Mouse (Mus musculus) heart, postnatal 36 days (tissue): ENCODE measurements around the gene Il5. TPM values are rescaled to one million over a fixed set of nuclear protein-coding genes. Genes with fewer than 3 reads are reported as not detected.
A peak's percentile ranks its signal among the peaks of the same experiment; 100 is the strongest.

Experiments used
- DNase-seq, 2 experiments: peaks; one replicate each; pipeline ENCODE4 v3.0.0; 2021 to 2022
- intact Hi-C: fragments of 180-260 bp; cut with DNase I; formaldehyde crosslinking; loops from one replicate; pipeline ENCODE4 v1.15.1; 2025
- total RNA-seq, 2 experiments: library from RNA; stranded (reverse); gene quantifications; 2 replicates each; pipeline ENCODE4 v1.2.3; 2021

Il5 gene
- not detected for total RNA-seq

DNA sequence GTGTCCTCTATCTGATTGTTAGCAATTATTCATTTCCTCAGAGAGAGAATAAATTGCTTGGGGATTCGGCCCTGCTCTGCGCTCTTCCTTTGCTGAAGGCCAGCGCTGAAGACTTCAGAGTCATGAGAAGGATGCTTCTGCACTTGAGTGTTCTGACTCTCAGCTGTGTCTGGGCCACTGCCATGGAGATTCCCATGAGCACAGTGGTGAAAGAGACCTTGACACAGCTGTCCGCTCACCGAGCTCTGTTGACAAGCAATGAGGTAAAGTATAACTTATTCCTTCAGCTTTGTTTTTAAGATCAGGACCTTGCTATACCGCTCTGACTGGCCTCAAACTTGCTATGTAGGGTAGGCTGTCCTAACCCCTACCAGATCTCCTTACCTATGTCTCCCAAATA lies at the start of gene Il5:
TSS of gene Il5 (plus strand) at position 80 of the 400 bp plus-strand sequence.
- intact Hi-C loops = no loop called here
- DNase-seq = no peak

DNA sequence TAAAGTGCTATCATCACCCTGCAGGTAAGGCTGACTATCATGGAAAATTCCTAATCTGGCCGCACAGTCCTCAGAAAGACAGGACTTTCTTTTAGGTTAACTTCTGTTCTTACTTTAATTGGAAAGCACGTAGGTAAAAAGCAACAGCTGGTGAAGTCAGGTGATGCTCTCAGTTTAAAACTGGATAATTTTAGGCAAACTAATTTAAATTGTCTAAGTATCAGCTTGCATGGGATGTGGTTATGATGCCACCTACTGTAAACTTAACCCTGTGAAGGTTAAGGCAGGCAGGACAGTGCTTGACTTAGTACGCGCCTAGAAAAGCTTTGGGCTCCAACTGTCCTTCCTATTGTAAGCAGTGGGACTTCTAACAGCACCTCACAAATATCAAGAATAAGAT lies 49.2 kb upstream of the Il5 start:
- DNase-seq = no peak
- intact Hi-C loops = no loop called here

DNA sequence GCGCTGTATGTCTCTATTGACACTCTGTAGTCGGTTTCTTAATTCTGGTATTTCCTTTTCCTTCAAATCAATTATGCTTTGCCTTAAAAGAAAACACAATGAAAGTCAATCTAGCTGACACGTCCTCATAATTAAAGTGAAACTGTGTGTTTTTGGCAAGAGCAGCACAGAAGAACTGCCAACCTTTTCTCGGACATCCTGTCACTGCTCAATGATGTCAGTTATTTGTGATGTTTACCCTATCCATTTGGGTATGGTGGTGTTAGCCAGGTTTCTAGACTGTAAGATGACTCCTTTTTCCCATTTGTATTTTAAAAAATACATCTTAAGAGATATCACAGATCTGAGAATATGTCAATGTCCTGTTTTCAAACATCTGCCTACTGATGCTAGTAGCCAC lies 40.5 kb upstream of the Il5 start:
- intact Hi-C loops = no loop called here
- no peak for DNase-seq

DNA sequence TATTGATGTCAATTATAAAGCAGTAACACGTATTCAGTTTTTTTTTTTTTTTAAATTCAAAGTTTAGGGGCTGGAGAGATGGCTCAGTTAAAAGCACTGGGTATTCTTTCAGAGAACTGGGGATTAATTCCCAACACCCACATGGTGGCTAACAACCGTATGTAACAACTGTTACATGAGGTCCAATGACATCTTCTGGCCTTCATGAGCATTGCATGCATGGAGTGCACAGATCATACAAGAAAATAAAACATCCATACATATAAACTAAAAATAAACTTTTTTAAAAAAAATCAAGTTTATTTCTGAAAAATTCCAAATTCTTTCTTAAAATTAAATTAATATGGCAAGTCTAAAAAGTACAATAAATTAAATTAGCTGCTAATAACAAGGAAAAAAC lies 38.9 kb upstream of the Il5 start:
- no peak for DNase-seq
- intact Hi-C loops = no loop called here

DNA sequence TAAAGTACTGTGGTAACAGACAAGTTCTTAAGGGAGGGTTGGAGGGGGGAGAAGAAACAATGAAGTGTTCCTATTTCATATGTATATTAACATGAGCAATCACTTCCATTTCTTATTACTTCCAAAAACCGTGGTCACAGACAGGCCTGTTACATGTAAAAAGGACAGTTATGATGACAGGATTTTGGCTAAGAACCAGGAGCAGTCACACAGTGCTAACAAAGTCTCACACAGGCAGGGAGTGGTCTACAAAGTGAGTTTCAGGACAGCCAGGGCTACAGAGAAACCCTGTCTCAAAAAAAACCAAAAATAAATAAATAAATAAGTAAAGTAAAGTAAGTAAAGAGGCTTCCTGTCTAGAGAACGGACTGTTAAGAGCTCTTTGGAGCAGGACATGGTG lies 38.4 kb upstream of the Il5 start:
- DNase-seq = no peak
- intact Hi-C loops = no loop called here

DNA sequence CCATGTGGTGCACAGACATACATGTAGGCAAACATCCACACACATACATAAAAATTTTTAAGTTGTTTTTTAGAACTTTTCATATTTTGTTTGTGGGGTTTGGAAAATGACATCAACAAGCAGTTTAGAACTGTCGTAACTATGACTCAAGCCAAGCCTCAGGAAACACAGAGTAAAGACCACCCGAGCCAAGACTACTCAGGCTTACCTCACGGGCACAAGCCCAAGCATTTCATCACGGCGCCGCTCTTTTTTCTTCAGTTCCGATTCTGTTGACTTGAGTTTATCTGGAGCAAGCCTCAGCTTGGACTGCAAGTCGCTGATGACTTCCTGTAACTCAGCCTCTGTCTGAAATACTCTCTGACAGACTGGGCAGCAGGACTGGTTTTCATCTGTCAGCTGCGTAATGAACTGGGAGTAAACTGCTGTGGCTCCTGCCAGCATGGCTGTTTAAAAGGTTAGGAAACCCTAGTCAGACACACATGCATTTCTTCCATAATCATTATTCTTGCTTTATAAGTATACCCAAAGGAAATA lies 37.5 kb upstream of the Il5 start:
- DNase-seq = peak; percentile 15 to 22
- intact Hi-C loops = no loop called here

DNA sequence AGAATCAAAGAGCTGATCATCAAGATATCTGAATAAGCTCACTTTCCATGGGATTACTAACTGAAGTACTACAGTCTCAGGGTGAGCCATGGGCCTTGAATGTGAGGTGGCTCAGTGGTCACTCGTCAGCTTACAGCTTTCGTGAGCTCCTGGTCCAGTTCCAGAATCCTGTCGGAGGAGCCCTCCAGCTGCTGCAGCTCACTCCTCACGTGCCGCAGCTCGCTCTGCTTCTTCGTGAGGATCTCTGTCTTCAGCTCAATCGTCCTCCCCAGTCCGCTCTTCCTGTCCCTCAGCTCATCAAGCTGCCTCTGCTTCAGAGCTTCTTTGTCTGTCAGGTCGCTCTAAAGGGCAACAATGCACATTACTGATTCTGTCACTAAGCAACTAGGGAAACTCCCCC lies 28.6 kb upstream of the Il5 start:
- intact Hi-C loops = no loop called here
- DNase-seq = no peak

DNA sequence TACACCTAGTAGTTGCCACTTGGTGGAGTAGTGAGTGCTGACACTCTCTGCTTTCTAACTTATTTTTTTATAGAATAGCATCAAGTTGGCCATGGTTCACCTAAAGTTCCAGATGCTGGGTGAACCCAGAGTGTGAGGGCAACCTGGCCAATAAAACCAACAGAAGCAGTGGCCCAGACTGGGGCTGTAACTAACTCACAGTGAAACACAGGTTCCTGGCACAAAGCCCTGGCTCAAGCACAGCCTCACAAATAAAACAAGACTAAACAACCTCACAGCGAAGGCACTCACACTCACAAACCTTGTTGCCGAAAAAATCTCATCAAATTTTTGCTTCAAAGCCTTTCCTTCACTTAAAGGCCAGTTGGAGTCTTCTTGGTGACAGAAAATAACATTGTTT lies 22.1 kb upstream of the Il5 start:
- intact Hi-C loops = no loop called here
- no peak for DNase-seq

DNA sequence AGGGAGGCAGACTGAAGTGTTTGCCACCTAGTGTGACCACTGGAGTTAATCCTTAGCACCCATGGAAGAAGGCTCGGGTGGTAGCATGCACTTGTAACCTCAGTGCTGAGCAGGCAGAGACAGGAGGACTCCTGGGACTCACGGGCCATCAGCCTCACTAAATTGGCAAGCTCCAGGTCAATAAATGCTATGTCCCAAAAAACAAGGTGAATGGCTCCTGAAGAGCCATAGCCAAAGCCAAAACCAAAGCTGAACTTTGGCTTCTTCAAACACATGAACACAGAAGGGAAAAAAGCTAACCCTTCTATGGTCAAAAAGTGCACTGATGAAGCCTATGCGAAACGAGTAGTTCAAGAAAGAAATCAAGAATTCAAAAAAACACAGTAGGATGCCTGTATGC lies 21.2 kb upstream of the Il5 start:
- no peak for DNase-seq
- intact Hi-C loops = no loop called here

DNA sequence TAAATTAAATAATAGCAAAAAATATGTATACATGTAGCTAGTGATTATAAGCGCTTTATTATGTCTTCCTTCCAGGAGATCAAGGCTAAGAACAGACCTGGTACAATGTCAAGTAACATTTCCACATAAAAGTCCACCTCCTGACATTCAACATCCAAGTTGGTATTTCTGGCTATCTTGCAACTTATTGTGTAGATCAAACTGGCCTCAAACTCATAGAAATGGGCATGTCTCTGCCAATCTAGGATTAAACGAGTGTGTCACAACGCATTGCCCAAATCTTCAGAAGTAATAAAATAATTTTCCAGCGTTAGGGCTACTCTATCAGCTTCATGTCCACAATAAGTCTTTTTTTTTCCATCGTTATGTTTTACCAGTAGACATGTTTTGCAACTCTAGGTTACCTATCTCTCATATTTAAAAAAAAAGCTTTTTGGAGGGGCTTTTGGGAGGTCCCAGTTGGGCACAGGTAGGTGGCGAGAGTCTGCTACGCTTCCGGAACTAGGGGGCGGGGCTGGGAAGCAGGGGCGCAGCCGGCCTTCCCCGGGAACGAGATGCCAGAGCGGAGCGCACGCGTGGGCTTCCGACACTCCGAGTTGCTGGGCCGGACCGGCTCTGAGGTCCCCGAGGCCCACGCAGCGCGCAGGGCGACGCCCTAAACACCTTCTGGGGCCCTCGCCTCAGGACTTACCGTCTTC lies 14.2 kb upstream of the Il5 start:
- intact Hi-C loops = no loop called here
- DNase-seq = peak in 1 of 2 experiments; percentile 28

DNA sequence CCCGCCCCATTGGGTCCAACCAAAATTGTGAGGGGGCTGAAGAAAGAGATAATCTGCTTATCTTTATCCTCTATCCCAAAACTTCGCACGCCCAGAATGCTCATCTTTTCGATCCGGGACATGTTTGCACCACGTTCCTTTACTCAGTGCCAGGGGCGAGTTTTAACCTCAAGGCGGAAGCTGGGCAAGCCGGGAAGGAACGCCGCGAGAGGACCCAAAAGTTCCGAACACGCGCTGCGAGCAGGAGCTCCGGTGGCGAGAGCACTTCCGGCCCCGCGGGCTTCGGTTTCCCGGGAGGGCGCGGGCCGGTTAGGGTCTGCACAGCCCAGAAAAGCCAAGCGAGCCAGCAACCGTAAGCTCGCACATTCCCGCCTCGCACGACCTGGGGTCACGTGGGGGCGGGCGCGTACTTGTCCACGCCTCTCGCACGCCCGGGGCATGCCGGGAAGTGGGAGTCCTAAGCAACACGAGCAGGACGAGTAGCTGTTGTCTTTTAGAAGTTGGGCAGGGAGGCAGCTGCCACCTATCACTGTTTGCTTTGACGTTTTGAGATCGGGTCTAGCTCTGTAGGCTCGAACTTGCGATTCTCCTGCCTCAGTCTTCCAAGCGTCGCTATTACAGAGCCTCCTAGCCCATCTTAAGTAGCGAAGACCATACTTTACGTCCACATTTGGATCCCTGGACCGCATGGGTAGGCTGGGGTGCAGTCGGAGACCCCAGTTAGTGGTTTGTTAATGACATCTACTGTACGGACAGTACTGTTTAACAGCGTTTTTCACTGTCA lies 13.5 kb upstream of the Il5 start, which contains the start of gene Rad50:
TSS of gene Rad50 (minus strand) at position 386 of the 784 bp plus-strand sequence.
- peak; percentile 90 to 91 for DNase-seq
- intact Hi-C loops = no loop called here

DNA sequence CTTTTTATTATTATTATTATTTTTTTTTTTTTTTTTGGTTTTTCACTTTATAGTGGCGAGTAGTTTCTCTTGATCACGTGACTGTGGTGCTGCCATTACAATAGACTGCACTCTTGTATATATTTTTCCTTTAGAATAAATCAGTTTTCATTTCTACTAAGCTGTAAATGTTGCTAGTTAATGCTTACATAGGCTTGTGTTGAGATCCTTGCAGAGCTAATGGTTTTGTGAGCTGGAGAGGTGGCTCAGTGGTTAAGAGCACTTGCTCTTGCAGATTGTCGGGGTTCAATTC lies 12.9 kb upstream of the Il5 start:
- no peak for DNase-seq
- intact Hi-C loops = no loop called here

DNA sequence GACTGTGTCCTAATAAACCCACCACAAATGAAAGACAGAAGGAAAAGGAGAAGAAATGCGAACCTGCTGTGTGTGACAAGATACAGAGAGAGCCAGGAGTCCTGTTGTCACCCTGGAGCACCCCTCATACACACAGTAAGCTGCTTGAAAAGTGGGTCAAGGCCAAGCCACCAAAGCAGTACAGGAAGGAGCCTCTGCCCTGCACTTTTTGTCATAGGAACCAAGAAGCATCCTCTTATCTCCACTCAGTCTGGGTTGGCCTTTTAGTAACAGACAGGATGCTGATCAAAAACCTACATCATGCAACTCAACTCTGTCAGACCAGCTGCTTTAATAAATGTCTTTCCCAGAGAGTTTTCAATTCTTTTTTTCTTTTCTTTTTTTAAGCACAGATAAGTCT lies 893 bp upstream of the Il5 start:
- no peak for DNase-seq
- intact Hi-C loops = no loop called here

DNA sequence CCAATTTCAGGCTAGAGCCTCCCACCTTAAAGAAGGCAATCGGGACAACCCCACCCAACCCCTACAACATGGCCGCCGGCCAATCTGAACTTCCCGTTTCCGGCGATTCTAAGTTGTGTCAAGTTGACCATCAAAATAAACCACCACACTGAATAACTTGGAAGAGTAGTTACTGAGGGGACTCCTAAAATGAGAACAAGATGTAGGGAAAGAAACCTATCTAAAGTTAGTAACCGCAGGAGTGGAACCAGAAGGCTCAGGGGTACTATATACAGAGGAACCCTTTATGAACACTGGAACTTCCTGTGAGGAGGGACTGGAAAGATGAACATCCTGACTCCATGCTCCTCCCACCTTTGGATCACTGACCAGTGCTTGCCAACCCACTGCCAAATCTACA lies 10.9 kb downstream of the Il5 start:
- intact Hi-C loops = no loop called here
- DNase-seq = no peak

DNA sequence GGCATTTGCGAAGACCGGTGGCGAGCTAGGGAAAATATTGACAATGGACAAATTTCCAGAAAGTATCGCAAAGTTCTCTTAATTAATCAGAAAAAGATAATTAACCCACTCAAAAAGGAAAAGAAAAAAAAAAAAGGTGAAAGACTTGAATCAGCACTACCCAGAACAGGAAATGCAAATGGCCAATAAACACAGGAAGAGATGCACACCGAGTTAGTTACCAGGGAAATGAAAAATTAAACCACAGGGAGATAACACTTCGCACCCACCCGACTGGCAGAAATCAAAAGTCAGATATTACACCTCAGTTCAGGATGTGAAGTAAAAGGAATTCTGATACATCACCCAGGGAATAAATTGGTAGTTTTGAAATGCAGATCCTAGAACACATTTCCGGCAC lies 11.7 kb downstream of the Il5 start:
- no peak for DNase-seq
- intact Hi-C loops = no loop called here

DNA sequence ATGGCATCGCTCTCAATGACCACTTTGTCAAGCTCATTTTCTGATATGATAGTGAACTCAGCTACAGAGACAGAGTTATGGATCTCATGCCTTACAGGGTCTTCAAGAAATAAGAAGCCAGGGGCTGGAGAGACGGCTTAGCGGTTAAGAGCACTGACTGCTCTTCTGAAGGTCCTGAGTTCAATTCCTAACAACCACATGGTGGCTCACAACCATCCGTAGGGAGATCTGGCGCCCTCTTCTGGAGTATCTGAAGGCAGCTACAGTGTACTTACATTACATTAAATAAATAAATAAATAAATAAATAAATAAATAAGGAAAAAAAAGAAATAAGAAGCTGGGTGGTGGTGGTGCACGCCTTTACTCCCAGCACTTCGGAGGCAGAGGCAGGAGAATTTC lies 13.2 kb downstream of the Il5 start:
- intact Hi-C loops = no loop called here
- no peak for DNase-seq

DNA sequence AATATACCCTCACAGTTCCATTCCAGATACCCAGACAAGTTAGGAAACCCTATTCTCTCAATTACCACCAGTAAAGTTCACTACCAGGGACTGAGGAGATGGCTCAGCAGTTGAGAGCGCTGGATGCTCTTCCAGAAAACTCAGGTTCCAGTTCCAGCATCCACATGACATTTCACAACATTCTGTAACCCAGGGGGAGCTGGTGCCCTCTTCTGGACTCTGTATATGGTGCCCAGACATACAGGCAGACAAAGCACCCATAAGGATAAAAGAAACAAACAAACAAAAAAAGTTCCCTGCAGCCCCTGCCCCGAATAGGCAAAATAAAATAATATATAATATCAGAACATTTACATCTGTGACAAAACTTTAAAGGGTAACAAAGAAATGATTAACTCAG lies 13.8 kb downstream of the Il5 start:
- DNase-seq = no peak
- intact Hi-C loops = no loop called here

DNA sequence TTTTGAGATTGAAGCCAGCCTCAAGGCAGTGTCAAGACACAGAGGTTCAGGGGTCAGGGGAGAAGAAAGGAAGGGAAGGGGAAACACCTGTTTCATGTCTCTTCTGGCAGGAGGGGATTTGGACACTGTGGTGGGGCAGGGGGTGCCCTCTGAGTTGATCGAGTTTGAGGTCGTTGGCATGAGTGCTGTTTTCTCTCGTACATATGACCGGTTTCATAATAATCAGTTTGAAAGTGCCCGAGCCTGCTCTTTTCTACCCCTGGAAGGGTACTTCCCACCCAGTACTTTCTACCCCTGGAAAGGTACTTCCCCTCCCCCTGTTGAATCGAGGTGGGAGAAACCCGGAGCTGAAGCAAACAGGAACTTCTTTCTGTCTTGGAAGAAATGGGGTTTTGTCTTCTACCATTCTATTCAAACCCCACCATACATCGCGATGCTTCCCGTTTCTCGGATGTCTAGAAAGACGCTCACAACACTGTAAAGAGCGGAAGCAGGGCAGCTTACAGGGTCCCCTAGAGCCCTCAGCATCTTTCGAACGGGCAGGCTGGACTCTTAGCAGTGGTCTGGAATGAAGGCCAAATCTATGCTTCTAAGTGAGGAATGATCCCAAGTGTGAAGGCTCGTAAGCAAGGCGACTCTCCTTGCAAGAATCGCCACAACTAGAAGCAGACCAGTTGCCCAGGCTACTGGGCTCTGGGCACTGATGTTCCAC lies 14.5 kb downstream of the Il5 start:
- no peak for DNase-seq
- intact Hi-C loops = loop anchor here (5.0 kb wide), 2 partner anchors 143 to 522 kb away; no protein-coding TSS in a partner anchor

DNA sequence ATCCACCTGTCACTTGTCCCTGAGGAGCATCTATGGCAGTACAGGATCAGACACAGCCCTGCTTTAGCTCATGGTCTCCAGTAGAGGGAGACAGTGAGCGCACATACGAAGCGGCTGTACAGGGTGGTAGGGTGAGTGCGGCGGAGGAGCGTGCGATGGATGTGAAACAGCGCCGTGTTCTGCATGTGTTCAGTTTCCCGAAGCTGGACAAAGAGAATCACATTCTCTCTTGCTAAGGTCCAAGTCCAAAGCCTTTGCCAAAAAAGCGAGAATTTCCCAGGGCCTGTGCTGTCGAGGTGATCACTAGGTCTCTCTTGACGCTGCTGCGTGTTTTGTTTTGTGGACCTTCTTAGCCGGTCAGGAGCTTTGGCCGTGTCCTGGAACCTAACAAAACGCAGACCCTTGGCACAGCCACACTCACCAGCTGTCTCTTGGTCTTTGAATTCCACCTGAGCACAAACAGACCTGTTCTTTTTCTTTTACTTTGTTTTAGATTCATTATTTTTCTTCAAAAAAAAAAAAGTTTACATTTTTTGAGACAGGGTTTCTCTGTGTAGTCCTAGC lies 15.2 kb downstream of the Il5 start:
- peak; percentile 55 to 61 for DNase-seq
- intact Hi-C loops = loop anchor here (2.0 to 5.0 kb wide), 3 partner anchors 143 to 522 kb away; partner anchors contain the start of gene Gm9837

DNA sequence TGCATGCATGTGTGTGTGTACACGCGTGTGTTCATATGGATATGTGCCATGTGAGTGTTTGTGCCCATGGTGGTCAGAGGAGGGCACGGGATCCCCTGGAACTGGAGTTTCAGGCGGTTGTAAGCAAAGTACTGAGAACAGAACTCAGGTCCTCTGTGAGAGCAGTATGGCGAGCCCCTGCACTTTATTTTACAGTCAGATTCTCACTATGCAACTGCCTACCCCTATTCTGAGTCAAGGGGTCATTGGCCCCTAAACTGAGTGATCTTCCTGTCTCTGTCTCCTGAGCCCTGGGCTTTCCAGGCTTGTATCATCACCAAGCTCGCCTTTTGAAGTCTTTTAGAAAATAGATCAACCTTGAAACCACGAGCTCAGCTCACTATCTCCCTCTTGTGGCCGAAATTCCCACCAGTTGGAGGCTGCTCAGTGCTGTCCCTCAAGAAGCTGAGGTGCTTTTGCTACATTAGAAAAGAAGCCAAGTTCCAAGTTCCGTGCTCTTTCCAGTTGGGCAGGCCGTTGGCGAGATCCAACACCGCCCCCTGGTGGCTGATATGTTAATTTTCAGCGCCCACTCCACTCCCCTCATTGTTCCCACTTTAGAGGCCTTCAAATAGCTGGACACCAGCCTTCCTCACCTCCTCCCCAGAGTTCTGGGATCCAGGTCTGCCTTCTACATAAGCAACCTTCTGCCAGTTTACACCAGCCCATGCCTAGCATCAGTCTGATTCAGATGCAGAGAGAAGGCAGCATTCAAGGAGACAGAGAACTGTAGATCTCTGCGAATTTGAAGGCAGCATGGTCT lies 16.4 kb downstream of the Il5 start:
- intact Hi-C loops = loop anchor here (1.0 to 5.0 kb wide), 4 partner anchors 113 to 520 kb away; partner anchors contain the start of gene Gm9837
- peak; percentile 73 to 77 for DNase-seq
